Mouse (Mus musculus) skeletal muscle tissue, adult 2 months (tissue): ENCODE results near the gene Haspin.

Source experiments
- DNase-seq: peaks from one replicate; pipeline ENCODE4 v3.0.0-alpha.2; 2012; ENCODE audit warnings: low read depth, low spot score

Haspin gene

GRCm38 (mm10) chr11:73087700-73088480 is 50.2 kb downstream of the Haspin start:
- no peak for DNase-seq
